Mouse (Mus musculus) frontal cortex, postnatal 25 days (tissue): ENCODE measurements around the gene Sgk1.

Experiments used
- DNase-seq, 2 experiments: peaks; one replicate each; pipeline ENCODE4 v3.0.0; 2022; ENCODE audit warnings: low spot score in 2 of 2

Gene Sgk1

GRCm38 (mm10) chr10:21882184-21883081, at the start of gene Sgk1:
TSS of gene Sgk1 (plus strand) at chr10:21882184.
- peak; percentile 49 to 50 for DNase-seq

- no peak for DNase-seq
Measured at GRCm38 (mm10) chr10:21832282-21832681, 49.7 kb upstream of the Sgk1 start.

DNA sequence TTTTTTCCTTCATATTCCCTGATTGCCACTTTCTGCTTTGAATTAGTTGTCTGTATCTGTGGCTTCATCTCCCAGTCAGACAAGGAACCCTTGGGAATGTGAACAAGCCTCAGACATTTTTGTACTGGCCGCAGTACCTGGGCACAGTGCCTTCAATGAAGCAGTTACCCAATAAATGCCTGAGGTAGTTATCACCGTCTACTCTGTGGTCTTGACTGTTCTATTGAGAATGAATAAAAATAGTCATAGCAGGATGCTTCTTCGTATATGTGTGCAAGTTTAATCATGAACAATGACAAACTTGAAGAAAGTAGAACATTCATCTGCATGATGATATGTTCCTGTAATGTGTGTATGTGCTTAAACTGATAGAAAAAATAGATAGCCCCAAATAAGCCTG, 48.2 kb upstream of the Sgk1 start:
- DNase-seq = no peak

- DNase-seq = no peak
Measured at GRCm38 (mm10) chr10:21835077-21835476, 46.9 kb upstream of the Sgk1 start.

GRCm38 (mm10) chr10:21839248-21840155, 42.5 kb upstream of the Sgk1 start:
- DNase-seq = no peak

GRCm38 (mm10) chr10:21843326-21843725, 38.7 kb upstream of the Sgk1 start:
- no peak for DNase-seq

- DNase-seq = no peak
Measured at GRCm38 (mm10) chr10:21843861-21844260, 38.1 kb upstream of the Sgk1 start.

- DNase-seq = no peak
Measured at GRCm38 (mm10) chr10:21844391-21844790, 37.6 kb upstream of the Sgk1 start.

GRCm38 (mm10) chr10:21845601-21846282, 36.2 kb upstream of the Sgk1 start:
- DNase-seq = no peak

GRCm38 (mm10) chr10:21846366-21846765, 35.6 kb upstream of the Sgk1 start:
- no peak for DNase-seq

DNA sequence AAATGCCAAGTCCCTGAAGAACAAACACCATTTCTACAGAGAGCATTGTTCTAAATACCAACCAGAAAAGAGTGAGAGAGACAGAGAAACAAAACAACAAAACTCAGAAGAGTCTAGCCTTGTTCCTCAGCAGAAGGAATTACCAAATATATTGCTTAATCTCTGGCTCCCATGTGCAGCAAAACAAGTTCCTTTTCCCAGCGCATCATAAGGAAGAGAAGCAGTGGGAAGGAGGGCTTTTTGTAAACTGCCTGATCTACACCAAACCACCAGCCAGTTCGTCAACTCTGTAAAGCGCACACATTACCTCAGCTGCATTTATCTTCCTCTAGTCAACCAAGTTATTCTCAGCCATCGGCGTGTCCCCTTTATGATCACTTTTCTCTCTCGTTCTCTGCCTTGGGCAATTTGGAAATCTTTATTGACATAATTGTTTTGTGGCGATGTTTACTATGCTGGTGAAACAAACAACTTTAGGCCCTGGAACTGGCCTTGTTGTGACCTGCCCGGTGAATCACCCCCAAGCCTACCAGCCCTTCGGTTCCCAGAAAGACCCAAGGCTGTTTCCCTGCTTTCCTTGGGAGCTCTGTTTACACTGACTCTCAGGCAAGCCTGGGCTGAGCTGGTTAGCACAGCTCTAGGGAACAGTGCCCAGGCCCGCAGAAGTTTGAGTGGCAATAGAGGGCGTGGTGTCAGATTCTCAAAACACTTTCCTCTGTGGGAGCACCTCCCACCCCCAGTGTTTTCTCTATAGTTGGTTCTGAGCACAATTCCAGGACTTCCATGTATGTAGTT, 34.8 kb upstream of the Sgk1 start:
- DNase-seq = no peak

DNA sequence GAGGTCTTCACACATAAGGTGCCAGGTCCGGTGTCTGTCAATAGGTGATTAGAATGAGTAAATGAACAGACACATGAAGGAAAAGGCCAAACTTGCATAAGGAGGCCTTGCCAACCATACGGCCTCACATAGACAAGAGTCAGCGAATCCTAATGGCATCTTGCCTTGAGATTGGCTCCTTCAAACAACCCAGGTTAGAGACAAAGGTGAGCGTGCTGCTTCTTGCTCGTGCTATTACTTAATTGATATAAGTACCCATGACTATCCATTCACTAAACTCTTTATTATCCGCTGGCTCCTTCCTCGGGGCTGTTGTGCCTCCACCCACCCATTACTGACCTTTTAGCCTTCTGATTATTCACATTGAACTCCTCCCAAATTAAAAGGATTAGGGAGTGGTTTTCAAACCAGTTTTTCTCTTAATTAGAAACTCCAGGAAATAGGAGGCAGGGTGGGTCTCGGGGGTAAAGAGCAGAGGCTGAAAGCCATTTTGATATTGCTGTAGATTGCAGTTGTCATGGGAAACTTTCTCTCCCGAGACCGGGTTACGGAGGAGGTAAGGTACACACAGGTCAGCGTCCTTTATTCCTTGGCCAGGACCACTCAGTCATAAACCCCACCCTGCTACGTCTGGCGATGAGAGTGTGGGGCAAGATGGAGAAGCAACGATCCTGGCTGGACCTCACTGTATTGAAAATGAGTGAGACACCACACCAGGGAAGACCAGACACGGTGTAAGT, 33.9 kb upstream of the Sgk1 start:
- DNase-seq = no peak

DNA sequence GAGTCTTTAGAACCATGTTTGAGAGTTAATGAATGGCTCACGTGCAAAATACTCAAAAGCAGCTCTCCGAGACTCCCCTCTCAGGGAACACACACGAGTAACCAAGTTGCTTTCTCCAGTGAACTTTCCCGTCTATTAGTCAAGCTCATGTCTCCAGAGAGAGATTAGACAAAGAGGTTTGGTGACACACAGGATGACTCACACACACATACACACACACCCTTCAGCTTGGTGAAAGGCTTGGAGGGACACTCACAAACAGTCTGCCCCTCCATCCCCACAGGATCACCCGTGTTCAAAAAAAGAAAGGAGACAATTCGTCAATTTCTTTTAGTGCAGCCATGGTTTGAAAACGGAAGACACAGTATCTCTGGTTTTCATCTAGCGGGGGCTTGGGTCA, 32.7 kb upstream of the Sgk1 start:
- no peak for DNase-seq

GRCm38 (mm10) chr10:21850330-21850729, 31.7 kb upstream of the Sgk1 start:
- no peak for DNase-seq

GRCm38 (mm10) chr10:21853122-21853521, 28.9 kb upstream of the Sgk1 start:
- no peak for DNase-seq

GRCm38 (mm10) chr10:21853566-21854328, 28.2 kb upstream of the Sgk1 start:
- no peak for DNase-seq

GRCm38 (mm10) chr10:21855338-21855737, 26.6 kb upstream of the Sgk1 start:
- no peak for DNase-seq

DNA sequence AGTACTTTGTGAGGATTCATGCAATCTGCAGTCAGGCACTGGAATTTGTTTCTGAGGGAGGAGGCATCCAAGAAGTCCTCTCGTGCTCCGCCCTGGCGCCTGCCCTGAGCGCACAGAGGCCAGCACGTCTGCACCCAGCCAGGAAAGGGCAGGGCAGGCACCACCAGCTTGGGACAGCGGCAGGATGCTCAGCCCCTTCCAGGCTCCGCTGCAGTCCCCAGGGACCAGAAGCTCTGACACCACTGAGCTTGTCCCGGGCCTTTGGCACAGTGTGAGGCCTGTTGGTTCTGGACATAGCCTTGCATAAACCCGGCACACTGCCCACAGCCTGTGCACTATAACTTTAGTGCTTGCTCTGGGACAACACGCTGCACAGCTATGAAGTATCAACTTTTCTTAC, 24.3 kb upstream of the Sgk1 start:
- DNase-seq = no peak

DNA sequence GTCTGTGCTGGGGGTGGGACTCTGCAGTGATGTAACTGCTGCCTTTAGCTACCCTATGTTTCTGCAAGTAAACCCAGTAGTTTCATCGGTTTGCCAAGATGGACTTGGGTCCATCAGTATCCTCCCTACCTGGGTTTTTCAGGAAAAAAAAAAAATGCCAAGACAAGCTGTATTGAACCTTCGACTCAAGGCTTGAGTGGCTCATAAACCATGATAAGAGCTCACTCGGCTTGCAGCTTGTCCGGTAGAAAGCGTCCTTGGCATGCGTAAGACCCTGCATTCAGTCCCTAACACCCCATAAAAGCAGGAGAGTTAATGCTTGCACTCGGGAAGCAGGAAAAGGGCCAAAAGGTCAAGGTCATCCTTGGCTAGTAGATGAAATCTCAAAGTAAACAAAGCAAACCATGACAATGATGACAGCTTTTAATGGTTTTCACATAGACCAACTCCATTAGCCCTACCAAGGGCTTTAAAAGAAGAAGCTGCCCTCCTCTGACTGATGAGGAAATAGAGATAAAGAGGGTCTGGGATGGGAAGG, 23.5 kb upstream of the Sgk1 start:
- DNase-seq = no peak
